Mouse (Mus musculus): Measurements from ENCODE around the gene Sytl4. TPM values are rescaled to one million over a fixed set of nuclear protein-coding genes. Genes with fewer than 3 reads are reported as not detected.

Gene Sytl4
- 10 to 100 TPM in 1 of 2 experiments, 1 to 10 TPM in 1; 9.9 to 11.8 TPM for total RNA-seq (2021)
- long read RNA-seq, experiment 1, partial matches to known transcripts, result 0 of 6 reads
- long read RNA-seq, experiment 1, other reads (novel, unspliced or antisense), result 2 of 6 reads
- long read RNA-seq, experiment 2, partial matches to known transcripts, result 1 of 10 reads
- long read RNA-seq, experiment 2, other reads (novel, unspliced or antisense), result 3 of 10 reads

- DNase-seq, result peak; percentile 69
Observed at GRCm38 (mm10) chrX:133981231-133982002, at the start of gene Sytl4. Gene Sytl4 (minus strand): TSS chrX:133981812.

DNA sequence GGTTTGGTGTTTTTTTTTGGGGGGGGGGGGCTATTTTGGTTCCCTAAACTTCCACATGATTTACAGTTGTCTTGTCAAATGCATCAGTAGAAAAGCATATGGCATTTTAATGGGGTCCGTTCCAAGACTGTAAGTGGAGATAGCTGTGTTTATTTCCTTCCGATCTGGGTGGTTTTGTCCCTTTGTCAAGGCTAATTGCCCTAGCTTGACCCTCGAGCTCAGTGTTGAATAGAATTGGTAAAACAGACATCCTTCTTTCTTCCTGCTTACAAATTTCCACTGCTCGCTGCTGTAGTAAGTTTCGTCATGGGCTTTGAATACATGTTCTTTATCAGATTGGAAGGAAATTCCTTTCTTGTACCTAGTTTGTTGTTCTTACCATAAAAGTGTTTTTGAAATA, 39.1 kb upstream of the Sytl4 start:
- DNase-seq, result no peak

DNA sequence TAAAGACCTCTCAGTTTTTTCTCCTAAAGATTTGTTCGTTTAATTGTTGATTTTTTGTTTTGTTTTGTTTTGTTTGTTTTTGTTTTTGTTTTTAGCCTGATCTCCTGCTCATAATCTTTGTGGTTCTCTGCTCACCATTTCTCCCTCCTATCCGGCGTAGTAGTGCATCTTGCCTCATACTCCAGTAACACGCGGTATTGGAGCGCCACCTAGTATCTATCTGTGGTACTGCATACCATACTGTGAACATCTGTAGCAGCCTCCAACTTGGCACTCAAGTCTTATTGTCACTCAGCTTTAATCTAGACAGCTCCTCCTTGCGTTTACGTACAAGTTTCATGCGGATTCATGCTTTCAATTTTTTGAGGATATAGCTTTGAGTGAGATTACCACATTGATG, 37.4 kb upstream of the Sytl4 start:
- peak; percentile 78 for DNase-seq

- DNase-seq, result no peak
Observed at GRCm38 (mm10) chrX:133995866-133996265, 14.3 kb upstream of the Sytl4 start.

- no peak for DNase-seq
Observed at GRCm38 (mm10) chrX:133964615-133965014, 17.0 kb downstream of the Sytl4 start.

DNA sequence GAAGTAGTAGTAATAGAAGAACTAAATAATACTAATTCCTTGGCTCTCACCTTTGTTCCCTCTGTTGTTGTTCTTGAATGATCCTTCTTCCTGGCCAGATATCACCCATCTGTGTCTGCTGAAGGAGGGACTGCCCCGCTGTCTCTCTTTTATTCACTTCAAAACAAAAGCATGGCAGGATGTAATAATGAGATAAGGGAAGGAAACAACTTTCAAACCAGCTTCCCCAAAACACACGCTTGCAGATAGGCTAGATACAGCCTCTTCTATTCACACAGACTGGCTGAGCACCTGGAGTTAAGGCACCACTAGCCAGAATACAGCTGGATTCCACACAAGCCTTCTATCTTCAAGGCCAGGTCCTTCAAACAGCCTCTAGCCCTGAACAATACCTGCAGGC, 21.0 kb downstream of the Sytl4 start:
- DNase-seq, result no peak

DNA sequence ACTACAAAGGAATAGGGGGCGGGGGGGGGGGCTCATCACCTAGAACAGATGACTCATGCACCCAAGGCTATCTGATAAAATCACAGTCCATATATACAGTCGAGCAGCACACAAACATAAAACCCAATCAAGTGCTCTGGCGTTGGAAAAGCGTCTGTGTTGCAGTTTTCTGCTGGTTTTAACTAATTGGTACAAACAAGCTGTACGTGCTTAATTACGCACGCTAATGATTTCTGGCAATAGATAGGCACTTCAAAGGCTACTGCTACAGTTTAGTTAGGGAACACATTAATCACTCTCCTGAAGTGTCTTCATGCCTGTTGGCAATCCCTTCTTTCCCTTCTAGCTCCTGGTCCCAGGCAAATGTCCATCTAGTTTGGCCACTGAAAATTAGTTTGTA, 27.0 kb downstream of the Sytl4 start:
- DNase-seq, result no peak

DNA sequence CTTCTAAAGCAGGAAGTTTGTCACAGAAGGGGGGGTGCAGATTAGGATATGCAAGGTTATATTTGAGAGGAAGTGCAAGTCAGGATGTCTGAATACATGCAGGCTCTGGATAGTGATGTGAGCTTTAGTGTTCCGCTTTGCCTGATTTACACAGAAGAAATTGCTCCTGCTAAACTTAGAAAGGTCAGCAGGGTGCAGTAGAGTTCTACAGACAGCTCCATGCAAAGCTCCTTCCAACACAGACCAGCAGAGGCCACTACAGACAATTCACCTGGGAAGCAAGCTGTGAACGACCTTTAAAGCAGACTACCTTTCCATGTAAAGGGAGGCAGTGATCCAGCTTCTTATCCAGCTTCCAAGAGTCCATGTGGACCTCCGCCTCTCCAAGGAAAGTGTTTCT, 34.2 kb downstream of the Sytl4 start:
- DNase-seq, result peak; percentile 51

DNA sequence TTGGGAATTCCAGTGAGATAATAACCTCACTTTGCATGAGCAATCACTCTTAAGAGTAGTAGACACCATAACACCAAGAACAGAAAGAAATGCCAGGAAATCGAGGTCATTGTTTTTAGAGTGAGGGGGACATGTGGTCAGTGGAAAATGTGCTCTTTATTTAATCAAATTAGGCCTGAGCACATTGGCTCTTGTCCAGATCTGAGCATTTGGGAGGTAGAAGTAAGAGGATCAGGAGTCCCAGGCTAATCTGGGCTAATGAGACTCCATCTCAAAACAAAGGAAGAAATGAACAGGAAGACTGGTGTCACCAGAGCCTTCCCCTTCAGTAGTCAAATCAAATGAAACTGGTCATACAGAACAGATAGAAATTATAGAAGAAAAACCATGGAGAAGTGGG, 42.1 kb downstream of the Sytl4 start:
- DNase-seq, result no peak

DNA sequence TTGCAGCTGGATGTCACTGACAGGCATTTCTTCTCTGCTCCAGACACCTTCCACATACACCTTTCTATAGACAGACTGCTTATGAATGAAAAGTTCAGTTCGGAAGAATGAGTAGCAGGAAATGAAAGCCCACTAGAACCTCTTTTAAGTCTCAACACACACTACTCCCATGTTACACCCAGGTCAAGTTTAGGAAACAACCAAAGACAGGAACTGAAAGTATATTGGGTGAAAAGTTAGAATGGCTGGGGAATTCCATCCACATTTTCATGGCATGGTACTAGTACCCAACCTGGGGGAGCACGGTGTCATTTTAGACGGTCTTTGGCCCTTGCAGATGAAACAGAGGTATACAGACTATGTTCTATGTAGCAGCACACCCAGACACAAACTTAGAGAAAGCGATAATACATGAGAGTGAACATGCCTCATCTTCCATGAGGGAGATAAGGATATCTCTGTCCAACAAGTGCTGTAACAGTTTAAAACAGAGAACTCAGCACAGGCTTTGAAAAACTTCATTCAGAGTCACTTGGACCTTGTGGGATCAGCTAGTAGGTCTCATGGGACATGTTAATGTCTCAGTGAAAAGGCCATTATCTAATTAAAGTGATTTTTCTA, 44.9 kb downstream of the Sytl4 start:
- DNase-seq, result no peak

DNA sequence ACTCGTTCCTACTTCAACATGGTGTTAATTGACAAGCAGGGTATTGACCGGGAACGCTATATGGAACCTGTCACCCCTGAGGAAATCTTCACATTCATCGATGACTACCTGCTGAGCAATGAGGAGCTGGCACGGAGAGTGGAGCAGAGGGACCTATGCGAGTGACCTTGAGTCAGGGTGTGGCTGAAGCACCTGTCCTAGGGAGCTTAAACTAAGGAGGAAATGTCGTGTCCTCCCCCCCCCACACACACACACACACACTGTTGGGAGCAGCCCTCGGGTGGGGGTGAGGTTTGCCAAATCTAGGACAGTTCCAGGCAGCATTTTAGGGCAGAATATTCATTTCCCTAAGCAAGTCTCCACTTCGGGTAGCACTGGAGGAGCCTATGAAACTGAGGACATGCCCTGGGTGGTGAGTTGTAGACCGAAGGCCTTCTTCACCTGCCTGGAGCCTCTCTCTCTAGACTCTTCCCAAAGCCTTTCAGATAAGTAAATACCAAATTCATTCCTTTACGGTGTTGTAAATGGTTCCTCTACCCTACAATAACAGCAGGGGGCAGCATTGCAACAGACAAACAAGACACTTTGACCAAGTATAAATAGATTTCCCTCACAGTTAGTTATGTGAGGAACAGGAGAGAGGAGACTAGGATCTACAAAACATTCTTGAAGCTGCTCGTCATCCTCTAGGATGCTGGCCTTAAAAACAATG, 50.2 kb downstream of the Sytl4 start:
- DNase-seq, result peak; percentile 31

- DNase-seq, result no peak
Observed at GRCm38 (mm10) chrX:133926760-133927159, 54.9 kb downstream of the Sytl4 start.

DNA sequence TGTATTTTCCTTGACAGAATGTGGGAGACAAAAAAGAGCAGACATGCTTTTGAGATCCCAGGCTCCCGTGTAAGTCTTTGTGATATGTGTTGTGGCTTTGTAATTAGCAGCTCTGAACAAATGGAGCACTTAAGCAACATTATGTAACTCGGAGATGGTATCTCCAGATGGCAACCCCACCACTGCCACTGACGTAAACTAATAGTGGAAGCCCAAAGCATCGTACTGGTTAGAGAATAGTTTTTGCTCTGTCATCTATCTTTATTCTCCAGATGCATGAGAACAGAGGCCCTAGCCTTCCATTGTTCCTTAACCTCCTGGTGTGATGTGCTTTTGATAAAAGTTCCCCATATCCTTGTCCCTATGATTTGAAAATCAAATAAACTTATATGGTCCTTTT, 60.4 kb downstream of the Sytl4 start:
- DNase-seq, result no peak

DNA sequence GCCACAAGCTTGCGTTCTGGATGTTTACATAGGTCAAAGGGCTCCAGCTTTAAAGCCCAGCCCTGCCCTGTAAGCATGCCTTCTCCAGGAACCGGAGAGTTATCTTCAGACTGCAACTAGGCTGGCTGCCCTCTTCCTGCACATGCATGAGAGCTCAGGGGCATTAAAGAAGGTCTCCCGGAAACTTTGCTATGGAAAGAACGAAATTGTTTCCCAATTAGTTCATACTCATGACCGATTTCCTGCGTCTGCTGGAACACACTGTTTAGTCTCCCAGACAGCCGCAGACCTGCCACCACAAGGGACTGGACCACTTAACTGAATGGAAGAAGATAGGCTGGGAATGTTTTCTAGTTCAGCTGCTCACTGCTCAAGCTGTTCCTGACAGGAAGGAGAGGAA, 67.4 kb downstream of the Sytl4 start:
- no peak for DNase-seq

GRCm38 (mm10) chrX:133913006-133913405, 68.6 kb downstream of the Sytl4 start:
- no peak for DNase-seq

GRCm38 (mm10) chrX:133911397-133912103, 70.1 kb downstream of the Sytl4 start:
- peak; percentile 7 for DNase-seq

DNA sequence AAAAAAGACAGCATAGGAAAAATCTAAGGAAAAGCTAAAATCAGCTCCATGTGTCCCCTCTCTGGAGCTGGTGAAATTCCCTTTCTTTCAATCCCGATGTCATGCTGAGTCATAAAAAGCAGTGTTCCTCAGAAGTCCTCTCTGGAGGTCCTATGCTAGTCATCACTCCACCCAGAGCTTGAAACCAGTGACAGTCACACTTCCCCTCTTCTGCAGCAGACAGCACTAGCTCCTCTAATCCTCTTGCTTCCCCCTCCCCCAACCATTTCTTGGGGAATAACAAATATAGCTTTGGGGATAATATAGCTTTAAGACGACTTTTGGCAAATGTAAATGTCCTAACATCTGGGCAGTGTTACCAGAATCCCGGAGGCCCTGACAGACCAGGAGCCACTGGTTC, 73.4 kb downstream of the Sytl4 start, which contains the start of gene Srpx2:
TSS of gene Srpx2 (plus strand) at position 166 of the 400 bp plus-strand sequence.
- DNase-seq, result no peak

DNA sequence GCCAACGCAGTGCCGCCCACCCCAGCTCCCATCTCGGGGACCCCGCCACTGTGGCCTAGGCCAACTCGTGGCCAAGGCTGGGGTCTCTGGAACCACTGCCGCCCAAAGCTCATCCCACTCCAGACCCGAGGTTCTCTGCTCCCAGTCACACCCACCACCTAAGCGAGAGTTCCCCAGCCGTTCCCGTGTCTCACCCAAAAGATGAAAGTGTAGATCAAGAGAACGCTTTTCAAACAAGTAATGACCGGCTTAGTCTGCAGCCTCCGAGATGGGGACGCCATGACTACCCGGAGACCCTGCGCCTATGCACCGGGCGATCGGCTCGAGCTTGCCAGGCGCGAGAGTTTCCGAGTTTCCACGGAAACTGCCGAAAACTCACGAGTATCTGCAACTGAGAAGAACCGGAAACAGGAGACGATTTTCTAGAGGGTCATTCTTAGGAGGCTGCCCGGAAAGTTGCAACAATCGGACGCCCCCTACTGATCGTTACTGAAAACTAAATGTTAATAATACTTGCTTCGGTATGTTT, 83.5 kb downstream of the Sytl4 start, which contains the start of gene Tspan6:
TSS of gene Tspan6 (minus strand) at position 416 of the 529 bp plus-strand sequence.
- DNase-seq, result peak; percentile 84

DNA sequence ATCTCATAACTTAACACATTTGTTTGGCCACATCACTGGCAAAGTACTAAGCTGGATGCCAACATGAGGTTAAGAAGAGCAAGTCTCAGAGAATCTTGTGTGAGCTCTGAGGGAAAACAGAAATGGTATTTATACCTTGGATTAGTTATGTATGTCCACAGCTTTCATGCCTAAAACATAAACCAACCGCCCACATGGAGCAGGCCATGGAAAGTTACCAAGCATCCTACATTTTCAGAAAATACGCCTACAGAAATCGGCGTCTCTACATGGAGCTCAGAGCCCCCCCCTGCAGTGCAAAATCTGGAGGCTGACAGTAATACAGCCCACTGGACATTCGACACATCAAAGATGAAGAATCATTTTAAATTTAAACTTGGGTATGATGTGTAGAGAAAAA, 93.5 kb downstream of the Sytl4 start:
- DNase-seq, result no peak

- DNase-seq, result no peak
Observed at GRCm38 (mm10) chrX:133887308-133887707, 94.3 kb downstream of the Sytl4 start.

Measured in adrenal gland, postnatal 10 days (tissue).